Mouse (Mus musculus): Measurements from ENCODE around the gene Gm3286. TPM values are rescaled to one million over a fixed set of nuclear protein-coding genes. Genes with fewer than 3 reads are reported as not detected.

Gm3286 gene
- polyA plus RNA-seq (2014; fragmentation: Illumina TruSeq; extraction: RNeasy Lipid Tissue Mini Kit (QIAGEN cat#74804); ENCODE audit: insufficient read depth, low read depth, low replicate concordance), result not detected

DNA sequence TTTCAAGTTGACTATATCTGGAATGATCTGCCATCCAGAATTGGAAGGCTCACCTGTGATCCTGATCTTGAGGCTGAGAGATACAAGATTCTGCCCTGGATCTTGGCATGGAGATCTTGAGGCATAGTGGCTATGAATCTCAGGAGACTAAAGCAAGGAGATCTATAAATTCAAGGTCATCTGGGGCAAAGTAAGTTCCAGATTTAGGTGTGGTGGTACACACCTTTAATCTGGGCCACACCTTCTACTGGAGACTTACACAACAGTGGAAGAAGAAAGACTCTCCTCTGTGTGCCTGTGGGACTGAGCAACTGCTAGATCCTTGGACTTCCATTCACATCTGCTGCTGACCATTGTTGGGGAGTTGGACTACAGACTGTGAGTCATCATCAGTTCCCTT lies at the start of gene Gm3286:
TSS of gene Gm3286 (plus strand) at position 301 of the 400 bp plus-strand sequence.

Other genes starting within 250 kb of the Gm3286 start
- gene Gm10424, start 238.0 kb upstream of the Gm3286 start, polyA plus RNA-seq (2014; fragmentation: Illumina TruSeq; extraction: RNeasy Lipid Tissue Mini Kit (QIAGEN cat#74804); ENCODE audit: insufficient read depth, low read depth, low replicate concordance), result not detected
- not detected for gene Gm3259, start 204.8 kb upstream of the Gm3286 start, polyA plus RNA-seq (2014; fragmentation: Illumina TruSeq; extraction: RNeasy Lipid Tissue Mini Kit (QIAGEN cat#74804); ENCODE audit: insufficient read depth, low read depth, low replicate concordance)
- not detected for gene D5Ertd577e, start 54.0 kb upstream of the Gm3286 start, polyA plus RNA-seq (2014; fragmentation: Illumina TruSeq; extraction: RNeasy Lipid Tissue Mini Kit (QIAGEN cat#74804); ENCODE audit: insufficient read depth, low read depth, low replicate concordance)
- not detected for gene Gm7971, start 84.1 kb downstream of the Gm3286 start, polyA plus RNA-seq (2014; fragmentation: Illumina TruSeq; extraction: RNeasy Lipid Tissue Mini Kit (QIAGEN cat#74804); ENCODE audit: insufficient read depth, low read depth, low replicate concordance)
- gene Gm7978, start 225.4 kb downstream of the Gm3286 start, polyA plus RNA-seq (2014; fragmentation: Illumina TruSeq; extraction: RNeasy Lipid Tissue Mini Kit (QIAGEN cat#74804); ENCODE audit: insufficient read depth, low read depth, low replicate concordance), result not detected
- gene Gm7982, start 231.3 kb downstream of the Gm3286 start, polyA plus RNA-seq (2014; fragmentation: Illumina TruSeq; extraction: RNeasy Lipid Tissue Mini Kit (QIAGEN cat#74804); ENCODE audit: insufficient read depth, low read depth, low replicate concordance), result not detected

Measured in lung, adult 10 weeks (tissue).